Mouse (Mus musculus) olfactory bulb, adult 2 months (tissue): ENCODE results near the gene Rasa3.

Experiments used
- CTCF ChIP-seq: fragments of 200-500 bp; IDR thresholded peaks from 2 replicates; pipeline ENCODE4 v1.5.1; 2012; ENCODE audit warnings: low read depth, mild to moderate bottlenecking, low read length, moderate library complexity; ENCODE audit not compliant: insufficient read depth
- POLR2A ChIP-seq: fragments of 200-500 bp; IDR thresholded peaks from 2 replicates; pipeline ENCODE4 v1.6.1; 2012; ENCODE audit warnings: mild to moderate bottlenecking, low read depth, low read length, moderate library complexity; ENCODE audit not compliant: insufficient read depth

GRCm38 (mm10) chr8:13633107-13633506 lies 44.3 kb downstream of the Rasa3 start:
- no peak for TF ChIP-seq POLR2A
- TF ChIP-seq CTCF = no peak
